Mouse (Mus musculus) bone marrow, adult 2 months (tissue): Measurements from ENCODE around the gene Eno3. TPM values are rescaled to one million over a fixed set of nuclear protein-coding genes. Genes with fewer than 3 reads are reported as not detected.
A peak's percentile ranks its signal among the peaks of the same experiment; 100 is the strongest.

Source experiments
- H3K27ac ChIP-seq: fragments of 200-500 bp; 2 replicates; pipeline ENCODE4 v1.5.1; 2012; ENCODE audit warnings: low read depth, mild to moderate bottlenecking, control low read depth, inconsistent platforms, low read length; ENCODE audit not compliant: control insufficient read depth, poor library complexity, insufficient read depth
- H3K4me1 ChIP-seq: fragments of 200-500 bp; 2 replicates; pipeline ENCODE4 v1.6.1; 2011; ENCODE audit warnings: low read length; ENCODE audit not compliant: control insufficient read depth, insufficient read depth
- H3K4me3 ChIP-seq: fragments of 200-500 bp; replicated peaks from 2 replicates; pipeline ENCODE3; 2011; ENCODE audit warnings: mild to moderate bottlenecking, low read depth, low read length, control low read depth; ENCODE audit not compliant: control insufficient read depth
- CTCF ChIP-seq: fragments of 200-500 bp; IDR thresholded peaks from 2 replicates; pipeline ENCODE4 v1.5.1; 2011; ENCODE audit warnings: low read length, control low read depth; ENCODE audit not compliant: control insufficient read depth, insufficient read depth
- POLR2A ChIP-seq: fragments of 200-500 bp; IDR thresholded peaks from 2 replicates; pipeline ENCODE4 v1.6.1; 2011; ENCODE audit warnings: low read depth, mild to moderate bottlenecking, control low read depth, low read length, borderline replicate concordance; ENCODE audit not compliant: control insufficient read depth
- whole genome bisulfite sequencing: fragments of 180-500 bp; shearing (Covaris S2); methylation state at CpG from one replicate; pipeline ENCODE4 v1.1.7; 2018; 5-methylcytosine and 5-hydroxymethylcytosine counted together
- polyA plus RNA-seq: library from polyadenylated mRNA; stranded (reverse); fragments of >200 nt; gene quantifications from 2 replicates; pipeline ENCODE4 v1.2.4, GENCODE M21; 2011; ENCODE audit warnings: low replicate concordance; ENCODE audit not compliant: missing spikeins, insufficient read depth, insufficient read length

Gene Eno3
- polyA plus RNA-seq, 1 experiment: 29.8 TPM

GRCm38 (mm10) chr11:70699722-70700556 lies 42.9 kb downstream of the Eno3 start, which contains the start of the genes Inca1 and Kif1c:
TSS of gene Inca1 (minus strand) at chr11:70700155.
TSS of gene Kif1c (plus strand) at chr11:70700548.
- TF ChIP-seq CTCF (no peak; the same call in 1 of the 2 replicates), POLR2A (peak; percentile 81; the same call in 1 of the 2 replicates)
- peak within 1 kb of the TSS; percentile 83 for H3K27ac ChIP-seq
- peak within 1 kb of the TSS; percentile 89 for H3K4me3 ChIP-seq
- no peaks in the 10 kb centered on the region; the same call in 1 of the 2 replicates for H3K4me1 ChIP-seq
- 2% methylated on average over 69 of the region's 69 CpGs for WGBS

- peak overlapping the region; percentile 43; the same call in 1 of the 2 replicates for H3K27ac ChIP-seq
- no peaks in the 10 kb centered on the region; the same call in 1 of the 2 replicates for H3K4me1 ChIP-seq
- TF ChIP-seq CTCF (no peak), POLR2A (no peak)
- under 1% methylated on average over 34 of the region's 34 CpGs for WGBS
- H3K4me3 ChIP-seq: peak overlapping the region; percentile 75
Observed at GRCm38 (mm10) chr11:70700613-70701012, 43.6 kb downstream of the Eno3 start.

GRCm38 (mm10) chr11:70701221-70701955 lies 44.4 kb downstream of the Eno3 start:
- Histone ChIP-seq H3K27ac (no peak overlapping the region), H3K4me3 (peak overlapping the region; percentile 75), H3K4me1 (no peaks in the 10 kb centered on the region; the same call in 1 of the 2 replicates)
- WGBS: 52% methylated on average over 10 of the region's 10 CpGs
- TF ChIP-seq CTCF (no peak), POLR2A (no peak)

GRCm38 (mm10) chr11:70701984-70702733 lies 45.2 kb downstream of the Eno3 start:
- H3K4me1 ChIP-seq: no peaks in the 10 kb centered on the region; the same call in 1 of the 2 replicates
- 92% methylated on average over 6 of the region's 6 CpGs for WGBS
- no peak overlapping the region for H3K27ac ChIP-seq
- TF ChIP-seq POLR2A (no peak), CTCF (no peak)
- H3K4me3 ChIP-seq: no peak overlapping the region

- WGBS: 74% methylated on average over 6 of the region's 6 CpGs
- TF ChIP-seq POLR2A (no peak), CTCF (no peak)
- Histone ChIP-seq H3K27ac (no peak overlapping the region), H3K4me1 (no peaks in the 10 kb centered on the region; the same call in 1 of the 2 replicates), H3K4me3 (no peak overlapping the region)
Observed at GRCm38 (mm10) chr11:70702781-70703180, 45.8 kb downstream of the Eno3 start.

- WGBS: 64% methylated on average over 3 of the region's 3 CpGs
- Histone ChIP-seq H3K27ac (no peak overlapping the region), H3K4me3 (no peak overlapping the region), H3K4me1 (no peaks in the 10 kb centered on the region; the same call in 1 of the 2 replicates)
- TF ChIP-seq CTCF: no peak
- TF ChIP-seq POLR2A: no peak
Observed at GRCm38 (mm10) chr11:70706127-70706526, 49.1 kb downstream of the Eno3 start.

- no peak overlapping the region for H3K27ac ChIP-seq
- WGBS: 91% methylated on average over 10 of the region's 10 CpGs
- TF ChIP-seq POLR2A (no peak), CTCF (no peak)
- H3K4me3 ChIP-seq: no peak overlapping the region
- H3K4me1 ChIP-seq: no peaks in the 10 kb centered on the region
Observed at GRCm38 (mm10) chr11:70711026-70711425, 54.0 kb downstream of the Eno3 start.

Other genes starting within 250 kb of the Eno3 start
- 13.9 and 22.7 TPM in 2 replicates for gene Pelp1, start 247.2 kb upstream of the Eno3 start, polyA plus RNA-seq
- gene Arrb2, start 224.6 kb upstream of the Eno3 start, polyA plus RNA-seq: 201 and 438 TPM in 2 replicates
- 8.3 and 16.1 TPM in 2 replicates for gene Med11, start 205.3 kb upstream of the Eno3 start, polyA plus RNA-seq
- 0.66 and 1.5 TPM in 2 replicates for gene Zmynd15, start 197.8 kb upstream of the Eno3 start, polyA plus RNA-seq
- 0.59 and 3.2 TPM in 2 replicates for gene Cxcl16, start 197.2 kb upstream of the Eno3 start, polyA plus RNA-seq
- not detected in 2 replicates for gene Tm4sf5, start 152.0 kb upstream of the Eno3 start, polyA plus RNA-seq
- not detected in 2 replicates for gene Vmo1, start 142.6 kb upstream of the Eno3 start, polyA plus RNA-seq
- not detected in 2 replicates for gene Gltpd2, start 138.0 kb upstream of the Eno3 start, polyA plus RNA-seq
- 90.4 and 129 TPM in 2 replicates for gene Psmb6, start 131.8 kb upstream of the Eno3 start, polyA plus RNA-seq
- not detected in 2 replicates for gene Gm40193, start 124.3 kb upstream of the Eno3 start, polyA plus RNA-seq
- gene Pld2, start 117.1 kb upstream of the Eno3 start, polyA plus RNA-seq: 1.5 and 4.0 TPM in 2 replicates
- gene Mink1, start 94.3 kb upstream of the Eno3 start, polyA plus RNA-seq: 50.8 and 79.5 TPM in 2 replicates
- gene 4930544D05Rik, start 41.4 kb upstream of the Eno3 start, polyA plus RNA-seq: not detected in 2 replicates
- 2.0 TPM in 1 of 2 replicates, not detected in the other for gene Chrne, start 38.0 kb upstream of the Eno3 start, polyA plus RNA-seq
- gene Gp1ba, start 18.1 kb upstream of the Eno3 start, polyA plus RNA-seq: 8.6 and 28.3 TPM in 2 replicates
- gene Rnf167, start 10.0 kb upstream of the Eno3 start, polyA plus RNA-seq: 125 and 265 TPM in 2 replicates
- 28.7 and 49.2 TPM in 2 replicates for gene Slc25a11, start 9.7 kb upstream of the Eno3 start, polyA plus RNA-seq
- gene Pfn1, start 2.6 kb upstream of the Eno3 start, polyA plus RNA-seq: 840 and 1,173 TPM in 2 replicates
- 37.1 and 70.9 TPM in 2 replicates for gene Spag7, start 12.2 kb downstream of the Eno3 start, polyA plus RNA-seq
- gene Camta2, start 30.9 kb downstream of the Eno3 start, polyA plus RNA-seq: 11.2 and 24.0 TPM in 2 replicates
- gene Inca1, start 43.0 kb downstream of the Eno3 start, polyA plus RNA-seq: not detected in 2 replicates
- 10.0 and 13.7 TPM in 2 replicates for gene Kif1c, start 43.3 kb downstream of the Eno3 start, polyA plus RNA-seq
- gene Zfp3, start 107.0 kb downstream of the Eno3 start, polyA plus RNA-seq: 1.1 and 1.7 TPM in 2 replicates
- 1.9 TPM in 1 of 2 replicates, not detected in the other for gene Scimp, start 155.4 kb downstream of the Eno3 start, polyA plus RNA-seq
- 12.6 and 28.8 TPM in 2 replicates for gene Rabep1, start 187.6 kb downstream of the Eno3 start, polyA plus RNA-seq